Mouse (Mus musculus) brain, embryonic 14.5 days (tissue): ENCODE data around the gene Cdkn2aip. TPM values are rescaled to one million over a fixed set of nuclear protein-coding genes. Genes with fewer than 3 reads are reported as not detected.

Experiments
- DNase-seq: peaks from one replicate; pipeline ENCODE4 v3.0.0-alpha.2; 2011; ENCODE audit warnings: low read depth
- CTCF ChIP-seq: fragments of 200-500 bp; IDR thresholded peaks from 2 replicates; pipeline ENCODE4 v1.5.1; 2012; ENCODE audit warnings: inconsistent platforms, mild to moderate bottlenecking, moderate library complexity, borderline replicate concordance; ENCODE audit not compliant: insufficient read depth, insufficient read length; ENCODE audit errors: extremely low read depth
- POLR2A ChIP-seq: fragments of 200-500 bp; IDR thresholded peaks from 2 replicates; pipeline ENCODE4 v1.6.1; 2012; ENCODE audit warnings: mild to moderate bottlenecking, inconsistent platforms, borderline replicate concordance; ENCODE audit not compliant: poor library complexity, insufficient read depth, insufficient read length, severe bottlenecking; ENCODE audit errors: extremely low read depth
- polyA plus RNA-seq: library from polyadenylated mRNA; depleted of rRNA; stranded (reverse); fragments of >200 nt; gene quantifications from 2 replicates; pipeline ENCODE4 v1.2.3, GENCODE M21; 2012; rRNA removed

Cdkn2aip gene
- polyA plus RNA-seq, 1 experiment: 19.9 TPM

DNA sequence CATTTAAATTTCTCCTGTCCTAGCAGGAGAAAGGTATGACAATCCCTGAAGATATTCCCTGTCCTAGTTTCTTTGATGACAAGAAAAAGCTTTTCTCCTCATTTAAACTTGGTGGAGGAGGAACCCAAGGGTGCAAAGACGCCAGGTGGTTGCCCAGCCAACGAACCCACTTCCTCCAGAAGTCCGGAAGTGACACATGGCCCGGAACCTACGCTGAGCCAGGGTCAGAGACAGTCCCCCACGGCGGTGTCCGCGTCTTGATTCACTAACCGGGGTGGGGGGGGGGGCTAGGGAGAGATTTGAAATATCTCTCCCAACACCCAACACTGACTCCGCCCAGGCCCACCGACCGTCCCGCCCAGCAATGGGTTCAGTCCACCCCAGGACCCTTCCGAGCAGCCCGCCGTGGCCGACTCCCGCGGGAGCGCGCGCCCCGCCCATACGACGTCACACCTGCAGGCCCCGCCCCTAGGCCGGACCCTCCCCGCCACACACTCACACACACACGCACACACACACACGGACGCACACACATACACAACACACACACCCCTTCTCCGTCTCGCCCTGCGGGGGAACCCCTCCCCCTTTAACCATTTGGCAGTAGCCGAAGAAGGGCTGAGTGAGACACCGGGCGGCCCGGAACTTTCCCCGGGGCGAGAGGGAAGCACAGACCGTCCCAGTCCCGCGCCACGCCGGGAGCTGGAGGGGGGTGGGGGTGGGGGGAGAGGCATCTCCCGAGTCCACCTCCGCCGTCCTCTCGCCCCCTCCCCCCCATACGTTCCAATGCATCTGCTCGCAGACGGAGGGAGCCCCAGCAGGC is 40.2 kb downstream of the Cdkn2aip start:
- DNase-seq: peak; percentile 93
- no peak for TF ChIP-seq CTCF
- peak; percentile 31; the same call in 1 of the 2 replicates for TF ChIP-seq POLR2A

DNA sequence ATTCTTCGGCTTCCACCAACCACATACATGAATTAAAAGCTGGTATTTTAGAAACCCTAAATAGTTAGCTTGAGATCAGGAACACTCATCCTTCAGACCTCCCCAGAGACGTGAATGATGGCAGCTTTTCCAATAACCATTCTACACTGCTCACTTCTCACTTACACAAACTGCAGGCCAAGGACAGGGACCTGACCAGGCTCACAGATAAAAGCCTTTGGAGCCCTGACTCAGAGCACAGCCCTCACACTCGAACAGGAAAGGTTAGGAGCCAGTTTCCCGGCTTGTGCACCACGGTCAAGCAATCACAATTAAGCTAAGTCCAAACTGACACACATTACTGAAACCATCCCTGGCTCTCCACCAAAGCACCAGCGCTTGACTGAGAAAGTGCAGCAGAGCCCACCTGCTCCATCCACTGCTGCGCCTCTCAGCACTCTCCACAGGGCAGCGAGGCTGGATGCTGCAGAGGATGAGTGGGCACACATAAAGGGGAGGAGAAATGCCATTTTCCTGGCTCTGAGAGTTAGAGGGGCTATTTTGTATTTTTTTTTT is 49.4 kb downstream of the Cdkn2aip start:
- TF ChIP-seq POLR2A (no peak), CTCF (no peak)
- DNase-seq: no peak

DNA sequence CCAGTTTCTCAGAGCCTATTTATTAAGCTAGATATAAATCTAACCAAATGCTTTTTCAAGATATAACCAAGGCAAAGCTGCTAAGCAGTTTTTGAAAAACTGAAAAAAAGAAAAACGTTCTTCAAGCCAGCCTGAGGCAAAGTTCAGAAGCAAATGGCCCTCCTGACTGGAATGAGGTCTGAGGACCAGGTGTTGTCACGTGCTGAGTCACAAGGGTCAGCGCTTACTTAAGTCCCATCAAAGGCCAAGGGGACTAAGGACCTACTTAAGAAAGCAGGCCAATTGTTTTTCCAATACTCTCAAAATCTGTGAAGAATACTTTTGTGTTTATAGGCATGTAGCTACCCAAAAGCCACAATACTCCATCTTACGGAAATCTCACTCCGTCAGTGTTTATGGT is 50.5 kb downstream of the Cdkn2aip start:
- TF ChIP-seq CTCF: no peak
- TF ChIP-seq POLR2A: no peak

DNA sequence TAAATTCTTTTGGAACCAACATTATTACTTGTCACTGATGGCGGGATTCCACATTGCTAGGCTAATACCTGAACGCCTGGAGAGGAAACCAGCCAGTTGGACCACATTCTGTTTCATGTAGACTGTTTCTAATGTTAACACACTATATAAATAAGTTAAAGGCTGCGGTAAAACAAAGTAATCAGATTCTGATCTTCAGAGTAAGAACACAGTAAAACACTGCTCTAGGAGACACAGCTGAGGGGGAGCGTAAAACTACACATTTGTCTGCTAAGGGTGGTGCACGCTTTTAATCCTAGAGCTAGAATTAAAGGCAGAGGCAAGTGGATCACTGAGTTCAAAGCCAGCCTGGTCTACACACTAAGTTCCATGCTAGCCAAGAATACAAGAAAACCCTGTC is 51.0 kb downstream of the Cdkn2aip start:
- no peak for DNase-seq
- TF ChIP-seq POLR2A (no peak), CTCF (no peak)

More for the DNA sequence above, 50.5 kb downstream of the Cdkn2aip start:
- no peak for DNase-seq

DNA sequence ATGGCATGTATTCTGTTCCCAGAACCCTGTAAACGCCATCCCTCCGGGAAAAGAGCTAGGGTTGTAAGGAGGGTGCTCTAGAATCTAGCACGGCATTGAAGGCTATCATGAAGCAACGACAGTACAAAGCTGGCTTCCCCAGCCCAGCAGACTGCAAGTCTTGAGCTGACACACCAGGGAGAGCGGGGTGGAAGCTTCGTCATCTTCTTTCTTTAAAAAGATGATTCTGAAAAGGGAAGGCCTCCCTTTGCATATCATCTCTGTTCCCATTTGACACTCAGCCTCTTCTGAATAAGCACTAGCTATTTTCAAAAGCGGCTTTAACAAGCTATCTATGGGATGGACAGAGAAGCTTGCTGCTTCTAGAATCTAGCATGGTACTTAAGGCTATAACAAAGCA is 53.3 kb downstream of the Cdkn2aip start:
- DNase-seq: no peak
- TF ChIP-seq POLR2A: no peak
- no peak for TF ChIP-seq CTCF

DNA sequence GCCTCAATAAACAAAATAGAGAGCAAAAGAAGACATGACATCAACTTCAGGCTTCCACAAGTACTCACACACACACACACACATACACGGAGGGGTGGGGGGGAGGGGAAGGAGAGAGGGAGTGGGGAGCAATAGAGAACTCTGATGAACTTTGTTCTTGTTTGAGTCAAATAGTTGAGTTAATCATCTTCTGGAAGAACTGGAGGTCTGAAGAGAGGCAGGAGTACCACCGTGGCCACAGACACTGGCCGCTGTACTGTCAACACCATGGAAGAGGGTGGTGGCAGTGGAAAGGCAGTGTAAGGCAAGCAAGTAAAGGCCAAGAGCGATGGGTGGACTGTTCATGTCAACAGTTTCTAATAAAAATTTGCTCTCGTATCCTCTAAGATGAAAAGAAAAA is 54.3 kb downstream of the Cdkn2aip start:
- no peak for TF ChIP-seq CTCF
- TF ChIP-seq POLR2A: no peak
- no peak for DNase-seq

Other genes with a start within 250 kb of the Cdkn2aip start
- gene Trappc11, start 180.5 kb downstream of the Cdkn2aip start, polyA plus RNA-seq: 42.5 and 44.5 TPM in 2 replicates
- 26.7 and 27.0 TPM in 2 replicates for gene Rwdd4a, start 180.3 kb downstream of the Cdkn2aip start, polyA plus RNA-seq
- 6.8 and 10.8 TPM in 2 replicates for gene Ing2, start 38.4 kb downstream of the Cdkn2aip start, polyA plus RNA-seq
- not detected in 2 replicates for gene Cldn24, start 108.2 kb upstream of the Cdkn2aip start, polyA plus RNA-seq
- not detected in 2 replicates for gene Cldn22, start 110.5 kb upstream of the Cdkn2aip start, polyA plus RNA-seq